Mouse (Mus musculus) MEL (cell line): Measurements from ENCODE around the gene Htatip2.

ENCODE experiments used
- CHD1 ChIP-seq: IDR thresholded peaks from 2 replicates; pipeline ENCODE4 v1.6.1; 2012; ENCODE audit warnings: low read depth, mild to moderate bottlenecking, inconsistent platforms, low read length, improper control_type of control experiment
- CTCF ChIP-seq, 3 experiments: IDR thresholded peaks in 2 of 3; conservative IDR thresholded peaks in 1 of 3; 2 replicates each; pipeline ENCODE4 v1.5.1; 2011 to 2012; ENCODE audit warnings: low read length in 3 of 3, low read depth in 2 of 3, mild to moderate bottlenecking in 2 of 3, improper control_type of control experiment in 1 of 3, inconsistent platforms in 1 of 3, mixed read lengths in 1 of 3, moderate library complexity in 1 of 3; ENCODE audit not compliant: control insufficient read depth in 1 of 3, insufficient read depth in 1 of 3, poor library complexity in 1 of 3, severe bottlenecking in 1 of 3
- EP300 ChIP-seq, 2 experiments: IDR thresholded peaks; 2 replicates each; pipeline ENCODE4 v1.6.1; 2011; ENCODE audit warnings: improper control_type of control experiment in 2 of 2, low read length in 2 of 2, low read depth in 1 of 2, mild to moderate bottlenecking in 1 of 2
- MAFK ChIP-seq: IDR thresholded peaks from 2 replicates; pipeline ENCODE4 v1.6.1; 2011; ENCODE audit warnings: low read depth, mild to moderate bottlenecking, low read length, improper control_type of control experiment, borderline replicate concordance
- MYC ChIP-seq: IDR thresholded peaks from 2 replicates; pipeline ENCODE4 v1.6.1; 2011; ENCODE audit warnings: low read depth, mild to moderate bottlenecking, low read length, improper control_type of control experiment, moderate library complexity
- NRF1 ChIP-seq: IDR thresholded peaks from 2 replicates; pipeline ENCODE4 v1.6.1; 2014; ENCODE audit warnings: low read depth, mild to moderate bottlenecking, inconsistent platforms, low read length, improper control_type of control experiment, moderate library complexity; ENCODE audit not compliant: poor library complexity, insufficient read depth, severe bottlenecking
- POLR2A ChIP-seq, 2 experiments: IDR thresholded peaks; 2 replicates each; pipeline ENCODE4 v1.6.1; 2011 to 2012; ENCODE audit warnings: low read length in 2 of 2, mild to moderate bottlenecking in 2 of 2, control low read depth in 1 of 2, improper control_type of control experiment in 1 of 2, low read depth in 1 of 2, moderate library complexity in 1 of 2; ENCODE audit not compliant: control insufficient read depth in 1 of 2, insufficient read depth in 1 of 2, poor library complexity in 1 of 2
- TAL1 ChIP-seq: IDR thresholded peaks from 2 replicates; pipeline ENCODE4 v1.6.1; 2012; ENCODE audit warnings: mild to moderate bottlenecking, inconsistent platforms, low read length, moderate library complexity, mixed read lengths
- ZC3H11A ChIP-seq: IDR thresholded peaks from 2 replicates; pipeline ENCODE4 v1.6.1; 2012; ENCODE audit warnings: low read depth, mild to moderate bottlenecking, inconsistent platforms, low read length, improper control_type of control experiment
- ZKSCAN1 ChIP-seq: IDR thresholded peaks from 2 replicates; pipeline ENCODE4 v1.6.1; 2012; ENCODE audit warnings: low read depth, mild to moderate bottlenecking, inconsistent platforms, low read length, improper control_type of control experiment, moderate library complexity

DNA sequence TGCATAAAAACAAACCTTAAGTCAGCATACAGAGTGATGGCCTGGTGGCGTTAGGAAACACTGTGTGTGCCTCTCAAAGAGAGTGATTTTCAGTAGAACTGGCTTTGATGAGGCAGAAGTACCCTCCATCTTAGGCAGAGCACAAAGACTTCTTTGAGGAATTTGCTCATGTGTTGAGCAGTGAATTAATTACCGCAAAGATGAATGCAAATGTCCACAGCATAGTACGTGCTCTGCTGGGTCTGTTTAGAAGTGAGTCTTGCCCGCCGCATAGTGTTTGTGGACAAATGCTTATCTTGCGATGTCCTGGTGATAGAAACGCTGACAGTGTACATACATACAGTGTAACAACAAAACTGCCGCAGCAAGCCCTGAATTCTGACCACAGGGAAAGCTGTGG is 19.5 kb upstream of the Htatip2 start:
- no peak for TF ChIP-seq TAL1
- no peak for TF ChIP-seq CTCF (IDR thresholded peaks at IDR 0.05 in 2 of 3, conservative IDR thresholded peaks at IDR 0.05 in 1 of 3; ENCODE audit: control insufficient read depth in 1 of 3, insufficient read depth in 1 of 3, low read depth in 2 of 3, low read length in 3 of 3, poor library complexity in 1 of 3, severe bottlenecking in 1 of 3)
- TF ChIP-seq POLR2A (IDR thresholded peaks at IDR 0.05; ENCODE audit: control insufficient read depth in 1 of 2, insufficient read depth in 1 of 2, low read depth in 1 of 2, low read length in 2 of 2, poor library complexity in 1 of 2) = no peak
- TF ChIP-seq CHD1 = no peak
- TF ChIP-seq ZKSCAN1 = no peak
- TF ChIP-seq ZC3H11A = no peak
- no peak for TF ChIP-seq EP300 (IDR thresholded peaks at IDR 0.05; ENCODE audit: low read depth in 1 of 2, low read length in 2 of 2)
- TF ChIP-seq MAFK = no peak
- TF ChIP-seq NRF1 = no peak
- no peak for TF ChIP-seq MYC
